Mouse (Mus musculus): ENCODE results near the gene Brca2. TPM values are rescaled to one million over a fixed set of nuclear protein-coding genes. Genes with fewer than 3 reads are reported as not detected.

The Brca2 gene
- polyA plus RNA-seq, 1 experiment from 2014 or later: 12.7 TPM

- Histone ChIP-seq H3K9ac (ENCODE audit: low read depth, low read length) (no peak overlapping the region), H3K4me1 (replicated peaks; ENCODE audit: insufficient read depth, low read length) (0 out of 2 replicates have a peak, but pooled peaks cover 2% of the 10 kb centered on the region), H3K9me3 (replicated peaks; ENCODE audit: low read length) (no peaks in the 10 kb centered on the region), H3K27me3 (ENCODE audit: insufficient read depth, low read length) (no peaks in the 10 kb centered on the region), H3K4me2 (ENCODE audit: low read length) (no peak overlapping the region), H3K36me3 (ENCODE audit: insufficient read depth, low read length) (no peaks in the 10 kb centered on the region), H3K4me3 (replicated peaks; ENCODE audit: low read depth, low read length) (no peak overlapping the region), H3K27ac (no peak overlapping the region)
- TF ChIP-seq CTCF (IDR thresholded peaks at IDR 0.05; ENCODE audit: low read depth): no peak
- whole genome bisulfite sequencing: 75% methylated on average over 20 of the region's 20 CpGs
- ATAC-seq (replicated peaks; ENCODE audit: low FRiP score, low read depth) (no peak), DNase-seq (ENCODE audit: low spot score) (no peak)
Observed at GRCm38 (mm10) chr5:150600554-150601440, 78.4 kb downstream of the Brca2 start.

GRCm38 (mm10) chr5:150601441-150602230, 79.2 kb downstream of the Brca2 start:
- ATAC-seq (replicated peaks; ENCODE audit: low FRiP score, low read depth): no peak
- WGBS: 82% methylated on average over 14 of the region's 14 CpGs
- no peak for TF ChIP-seq CTCF (IDR thresholded peaks at IDR 0.05; ENCODE audit: low read depth)

GRCm38 (mm10) chr5:150606131-150606530, 83.7 kb downstream of the Brca2 start:
- no peak for DNase-seq (ENCODE audit: low spot score)
- no peak for TF ChIP-seq CTCF (IDR thresholded peaks at IDR 0.05; ENCODE audit: low read depth)
- Histone ChIP-seq H3K27me3 (ENCODE audit: insufficient read depth, low read length) (no peaks in the 10 kb centered on the region), H3K4me2 (ENCODE audit: low read length) (no peak overlapping the region), H3K4me1 (replicated peaks; ENCODE audit: insufficient read depth, low read length) (no peaks in the 10 kb centered on the region), H3K9me3 (replicated peaks; ENCODE audit: low read length) (no peaks in the 10 kb centered on the region), H3K36me3 (ENCODE audit: insufficient read depth, low read length) (no peaks in the 10 kb centered on the region), H3K4me3 (replicated peaks; ENCODE audit: low read depth, low read length) (no peak overlapping the region), H3K27ac (no peak overlapping the region), H3K9ac (ENCODE audit: low read depth, low read length) (no peak overlapping the region)
- 96% methylated on average over 6 of the region's 6 CpGs for WGBS
- ATAC-seq (replicated peaks; ENCODE audit: low FRiP score, low read depth): no peak

More at GRCm38 (mm10) chr5:150601441-150602230, 79.2 kb downstream of the Brca2 start:
- no peak overlapping the region for H3K27ac ChIP-seq
- H3K4me1 ChIP-seq (replicated peaks; ENCODE audit: insufficient read depth, low read length): 0 out of 2 replicates have a peak, but pooled peaks cover 2% of the 10 kb centered on the region
- no peak for DNase-seq (ENCODE audit: low spot score)
- no peak overlapping the region for H3K4me2 ChIP-seq (ENCODE audit: low read length)
- no peak overlapping the region for H3K4me3 ChIP-seq (replicated peaks; ENCODE audit: low read depth, low read length)
- H3K27me3 ChIP-seq (ENCODE audit: insufficient read depth, low read length): no peaks in the 10 kb centered on the region
- H3K36me3 ChIP-seq (ENCODE audit: insufficient read depth, low read length): no peaks in the 10 kb centered on the region
- H3K9me3 ChIP-seq (replicated peaks; ENCODE audit: low read length): no peaks in the 10 kb centered on the region
- no peak overlapping the region for H3K9ac ChIP-seq (ENCODE audit: low read depth, low read length)

DNA sequence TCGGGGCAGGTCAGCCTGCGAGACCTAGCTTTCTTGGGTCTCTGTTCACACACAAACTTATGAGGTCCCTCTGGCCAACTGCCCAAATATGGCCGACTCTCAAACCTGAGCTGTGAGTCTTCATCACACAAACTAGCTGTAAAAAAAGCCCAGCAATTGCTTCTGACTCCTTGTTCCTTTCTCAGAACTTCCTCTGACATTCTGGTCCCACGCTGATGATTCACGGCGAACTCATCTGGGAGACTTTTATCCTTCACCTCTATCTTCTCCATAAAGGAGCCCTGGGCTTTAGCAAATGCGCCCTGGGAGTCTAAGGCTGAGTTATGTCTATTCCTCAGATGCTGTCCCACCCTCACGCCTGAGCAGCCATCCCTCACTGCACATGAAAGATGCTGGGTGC, 85.2 kb downstream of the Brca2 start:
- H3K27me3 ChIP-seq (ENCODE audit: insufficient read depth, low read length): no peaks in the 10 kb centered on the region
- no peak overlapping the region for H3K4me2 ChIP-seq (ENCODE audit: low read length)
- H3K9me3 ChIP-seq (replicated peaks; ENCODE audit: low read length): no peaks in the 10 kb centered on the region
- WGBS: 89% methylated on average over 8 of the region's 8 CpGs
- no peak overlapping the region for H3K9ac ChIP-seq (ENCODE audit: low read depth, low read length)
- no peak overlapping the region for H3K4me3 ChIP-seq (replicated peaks; ENCODE audit: low read depth, low read length)
- no peak overlapping the region for H3K27ac ChIP-seq
- no peak for ATAC-seq (replicated peaks; ENCODE audit: low FRiP score, low read depth)
- no peak for DNase-seq (ENCODE audit: low spot score)
- H3K4me1 ChIP-seq (replicated peaks; ENCODE audit: insufficient read depth, low read length): no peaks in the 10 kb centered on the region
- H3K36me3 ChIP-seq (ENCODE audit: insufficient read depth, low read length): no peaks in the 10 kb centered on the region
- no peak for TF ChIP-seq CTCF (IDR thresholded peaks at IDR 0.05; ENCODE audit: low read depth)

- Histone ChIP-seq H3K4me3 (replicated peaks; ENCODE audit: low read depth, low read length) (no peak overlapping the region), H3K27me3 (ENCODE audit: insufficient read depth, low read length) (no peaks in the 10 kb centered on the region)
Observed at GRCm38 (mm10) chr5:150611136-150611535, 88.7 kb downstream of the Brca2 start.

GRCm38 (mm10) chr5:150611697-150612096, 89.3 kb downstream of the Brca2 start:
- no peak overlapping the region for H3K4me2 ChIP-seq (ENCODE audit: low read length)
- WGBS: 40% methylated on average over 12 of the region's 12 CpGs
- ATAC-seq (replicated peaks; ENCODE audit: low FRiP score, low read depth): peak; percentile 33; the same call in 1 of the 2 replicates

More at GRCm38 (mm10) chr5:150611136-150611535, 88.7 kb downstream of the Brca2 start:
- Histone ChIP-seq H3K4me1 (replicated peaks; ENCODE audit: insufficient read depth, low read length) (no peaks in the 10 kb centered on the region), H3K9ac (ENCODE audit: low read depth, low read length) (no peak overlapping the region), H3K27ac (no peak overlapping the region), H3K36me3 (ENCODE audit: insufficient read depth, low read length) (no peaks in the 10 kb centered on the region), H3K9me3 (replicated peaks; ENCODE audit: low read length) (no peaks in the 10 kb centered on the region), H3K4me2 (ENCODE audit: low read length) (no peak overlapping the region)
- no peak for ATAC-seq (replicated peaks; ENCODE audit: low FRiP score, low read depth)
- DNase-seq (ENCODE audit: low spot score): peak; percentile 16
- 35% methylated on average over 1 of the region's 1 CpGs for WGBS
- TF ChIP-seq CTCF (IDR thresholded peaks at IDR 0.05; ENCODE audit: low read depth): no peak

More at GRCm38 (mm10) chr5:150611697-150612096, 89.3 kb downstream of the Brca2 start:
- Histone ChIP-seq H3K4me3 (replicated peaks; ENCODE audit: low read depth, low read length) (no peak overlapping the region), H3K27me3 (ENCODE audit: insufficient read depth, low read length) (no peaks in the 10 kb centered on the region), H3K27ac (no peak overlapping the region), H3K4me1 (replicated peaks; ENCODE audit: insufficient read depth, low read length) (no peaks in the 10 kb centered on the region), H3K9ac (ENCODE audit: low read depth, low read length) (no peak overlapping the region), H3K9me3 (replicated peaks; ENCODE audit: low read length) (no peaks in the 10 kb centered on the region), H3K36me3 (ENCODE audit: insufficient read depth, low read length) (no peaks in the 10 kb centered on the region)
- peak; percentile 40 for DNase-seq (ENCODE audit: low spot score)
- no peak for TF ChIP-seq CTCF (IDR thresholded peaks at IDR 0.05; ENCODE audit: low read depth)
